Mouse (Mus musculus) heart, adult 2 months (tissue): ENCODE data around the gene Pgm5. TPM values are rescaled to one million over a fixed set of nuclear protein-coding genes. Genes with fewer than 3 reads are reported as not detected.

ENCODE experiments used
- DNase-seq, 2 experiments: peaks; one replicate each; pipeline ENCODE4 v3.0.0; 2021
- H3K27ac ChIP-seq: fragments of 200-600 bp; 2 replicates; pipeline ENCODE4 v1.8.1; 2022
- H3K27me3 ChIP-seq: fragments of 200-500 bp; 2 replicates; pipeline ENCODE4 v1.6.1; 2012; ENCODE audit warnings: mild to moderate bottlenecking, low read length, inconsistent platforms, mixed read lengths; ENCODE audit not compliant: control insufficient read depth, insufficient read depth
- H3K36me3 ChIP-seq: fragments of 200-500 bp; 2 replicates; pipeline ENCODE4 v1.6.1; 2012; ENCODE audit warnings: low read length, inconsistent platforms; ENCODE audit not compliant: control insufficient read depth, insufficient read depth
- H3K4me1 ChIP-seq: fragments of 200-500 bp; 2 replicates; pipeline ENCODE4 v1.6.1; 2011; ENCODE audit warnings: low read length; ENCODE audit not compliant: control insufficient read depth, insufficient read depth
- H3K4me3 ChIP-seq: fragments of 200-600 bp; 2 replicates; pipeline ENCODE4 v1.8.1; 2022
- H3K79me2 ChIP-seq: fragments of 200-500 bp; replicated peaks from 2 replicates; pipeline ENCODE4 v1.6.1; 2012; ENCODE audit warnings: mild to moderate bottlenecking, inconsistent platforms, low read length, moderate library complexity, mixed read lengths; ENCODE audit not compliant: control insufficient read depth, insufficient read depth
- H3K9ac ChIP-seq: fragments of 200-500 bp; 2 replicates; pipeline ENCODE4 v1.6.1; 2012; ENCODE audit warnings: low read depth, mild to moderate bottlenecking, control low read depth, inconsistent platforms, low read length, mixed read lengths
- CTCF ChIP-seq: fragments of 200-600 bp; IDR thresholded peaks from 2 replicates; pipeline ENCODE4 v1.8.1; 2022; ENCODE audit warnings: antibody characterized with exemption, mild to moderate bottlenecking, moderate library complexity
- EP300 ChIP-seq: fragments of 200-500 bp; IDR thresholded peaks from 2 replicates; pipeline ENCODE4 v1.6.1; 2011; ENCODE audit warnings: low read depth, low read length, control low read depth; ENCODE audit not compliant: insufficient read depth
- POLR2A ChIP-seq: fragments of 200-500 bp; IDR thresholded peaks from 2 replicates; pipeline ENCODE4 v1.6.1; 2011; ENCODE audit warnings: mild to moderate bottlenecking, low read depth, low read length, control low read depth; ENCODE audit not compliant: insufficient read depth
- WGBS: fragments of 180-500 bp; shearing (Covaris S2); methylation state at CpG from one replicate; pipeline ENCODE4 v1.1.7; 2018; 5-methylcytosine and 5-hydroxymethylcytosine counted together
- intact Hi-C: fragments of 180-260 bp; cut with DNase I; formaldehyde crosslinking; loops from one replicate; pipeline ENCODE4 v1.15.1; 2025
- polyA plus RNA-seq: library from polyadenylated mRNA; depleted of rRNA; stranded (reverse); fragments of >200 nt; gene quantifications from 2 replicates; pipeline ENCODE4 v1.2.3, GENCODE M21; 2012
- total RNA-seq, 2 experiments: library from RNA; stranded (reverse); gene quantifications; 2 replicates each; pipeline ENCODE4 v1.2.3; 2021

Pgm5 gene
- total and polyA plus RNA-seq, 3 experiments, result 48.6 to 103 (median 93.8) TPM

- no peaks in the 10 kb centered on the region for H3K79me2 ChIP-seq
- H3K4me3 ChIP-seq, result no peak overlapping the region
- no peak for TF ChIP-seq POLR2A
- peak; percentile 27 for TF ChIP-seq CTCF
- intact Hi-C loops, result no loop called here
- H3K36me3 ChIP-seq, result peaks cover 12% of the 10 kb centered on the region
- H3K27ac ChIP-seq, result no peak overlapping the region
- H3K9ac ChIP-seq, result no peak overlapping the region
- H3K27me3 ChIP-seq, result no peaks in the 10 kb centered on the region
- no peak for DNase-seq
- peaks cover 9% of the 10 kb centered on the region for H3K4me1 ChIP-seq
- WGBS, result 75% methylated on average over 8 of the region's 8 CpGs
Observed at GRCm38 (mm10) chr19:24701716-24702115, 159.9 kb downstream of the Pgm5 start.

DNA sequence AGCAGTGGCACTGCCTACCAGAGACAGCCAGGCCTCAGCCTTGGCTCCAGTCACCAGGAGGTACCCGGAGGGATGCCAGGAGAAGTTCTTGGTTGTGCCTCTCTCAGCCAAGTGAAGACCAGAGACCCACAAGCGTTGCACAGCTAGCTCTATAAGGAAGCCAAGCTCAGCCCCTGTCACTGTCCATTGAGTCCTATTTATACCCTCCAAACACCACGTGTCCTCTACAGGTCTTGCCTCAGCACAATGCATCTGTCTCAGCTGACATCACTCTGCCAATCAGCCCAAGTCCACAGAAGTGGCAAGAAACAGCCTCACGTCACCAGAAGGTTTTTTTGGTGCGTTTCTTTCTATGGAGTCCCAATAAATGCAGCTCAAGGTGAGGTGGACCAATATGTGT, 161.0 kb downstream of the Pgm5 start:
- Histone ChIP-seq H3K27me3 (no peaks in the 10 kb centered on the region), H3K4me1 (peaks cover 7% of the 10 kb centered on the region), H3K9ac (no peak overlapping the region), H3K4me3 (no peak overlapping the region), H3K36me3 (peaks cover 2% of the 10 kb centered on the region), H3K27ac (no peak overlapping the region), H3K79me2 (no peaks in the 10 kb centered on the region)
- intact Hi-C loops, result no loop called here
- 83% methylated on average over 5 of the region's 5 CpGs for WGBS
- no peak for DNase-seq
- TF ChIP-seq POLR2A, result no peak
- no peak for TF ChIP-seq EP300
- no peak for TF ChIP-seq CTCF

- no peak for TF ChIP-seq POLR2A
- peak; percentile 63 for TF ChIP-seq CTCF
- intact Hi-C loops, result no loop called here
- no peak for DNase-seq
- Histone ChIP-seq H3K27ac (no peak overlapping the region), H3K4me3 (no peak overlapping the region), H3K36me3 (no peaks in the 10 kb centered on the region), H3K27me3 (no peaks in the 10 kb centered on the region), H3K79me2 (no peaks in the 10 kb centered on the region), H3K9ac (no peak overlapping the region), H3K4me1 (peaks cover 7% of the 10 kb centered on the region)
Observed at GRCm38 (mm10) chr19:24699910-24700309, 161.7 kb downstream of the Pgm5 start.

DNA sequence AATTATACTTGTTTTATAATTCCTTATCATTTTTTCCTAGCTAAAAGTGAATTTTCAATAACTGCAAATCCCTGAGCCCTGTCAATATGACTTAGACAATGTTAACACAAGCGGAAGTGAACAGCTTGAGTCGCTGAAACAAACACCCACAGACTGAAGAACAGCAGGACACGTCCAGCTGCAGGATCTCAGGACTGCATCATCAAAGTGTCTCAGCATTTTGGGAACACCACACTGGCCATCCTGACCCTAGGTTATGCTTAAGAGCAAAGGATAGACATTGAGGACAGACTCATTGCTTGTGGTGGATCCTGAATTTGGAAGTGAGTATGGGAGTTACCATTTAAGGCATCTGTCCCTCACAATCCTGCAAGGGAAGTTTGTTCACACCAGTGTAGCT, 162.5 kb downstream of the Pgm5 start:
- H3K9ac ChIP-seq, result no peak overlapping the region
- TF ChIP-seq POLR2A (no peak), CTCF (no peak), EP300 (no peak)
- H3K27me3 ChIP-seq, result no peaks in the 10 kb centered on the region
- no peaks in the 10 kb centered on the region for H3K36me3 ChIP-seq
- H3K4me1 ChIP-seq, result peaks cover 7% of the 10 kb centered on the region
- H3K4me3 ChIP-seq, result no peak overlapping the region
- H3K79me2 ChIP-seq, result no peaks in the 10 kb centered on the region
- H3K27ac ChIP-seq, result peak overlapping the region; percentile 1
- intact Hi-C loops, result no loop called here
- DNase-seq, result no peak
- WGBS, result 79% methylated on average over 3 of the region's 3 CpGs

DNA sequence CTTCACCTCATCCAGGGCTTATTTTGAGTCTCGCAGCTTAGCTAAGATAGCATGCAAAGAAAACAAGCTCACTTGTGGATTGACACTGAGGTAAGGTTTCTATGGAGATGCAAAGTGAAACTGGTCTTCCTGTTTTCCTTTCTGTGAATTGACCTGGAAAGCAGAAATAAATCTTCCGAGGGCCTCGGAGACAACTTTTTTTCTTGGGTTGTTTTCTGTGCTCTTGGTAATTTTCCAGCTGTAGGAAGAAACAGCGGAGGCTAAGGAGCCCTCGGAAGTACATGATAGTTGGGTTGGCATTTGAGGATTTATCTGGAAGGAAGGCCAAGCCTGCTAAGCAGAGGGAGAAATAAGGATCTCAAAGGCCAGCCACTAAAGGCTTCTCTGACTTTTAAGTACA, 163.0 kb downstream of the Pgm5 start:
- Histone ChIP-seq H3K27ac (peak overlapping the region; percentile 1), H3K79me2 (no peaks in the 10 kb centered on the region), H3K27me3 (no peaks in the 10 kb centered on the region), H3K4me3 (no peak overlapping the region), H3K4me1 (peaks cover 7% of the 10 kb centered on the region), H3K36me3 (no peaks in the 10 kb centered on the region), H3K9ac (no peak overlapping the region)
- TF ChIP-seq EP300 (no peak), POLR2A (no peak), CTCF (no peak)
- DNase-seq, result no peak
- intact Hi-C loops, result no loop called here
- 28% methylated on average over 5 of the region's 5 CpGs for WGBS

DNA sequence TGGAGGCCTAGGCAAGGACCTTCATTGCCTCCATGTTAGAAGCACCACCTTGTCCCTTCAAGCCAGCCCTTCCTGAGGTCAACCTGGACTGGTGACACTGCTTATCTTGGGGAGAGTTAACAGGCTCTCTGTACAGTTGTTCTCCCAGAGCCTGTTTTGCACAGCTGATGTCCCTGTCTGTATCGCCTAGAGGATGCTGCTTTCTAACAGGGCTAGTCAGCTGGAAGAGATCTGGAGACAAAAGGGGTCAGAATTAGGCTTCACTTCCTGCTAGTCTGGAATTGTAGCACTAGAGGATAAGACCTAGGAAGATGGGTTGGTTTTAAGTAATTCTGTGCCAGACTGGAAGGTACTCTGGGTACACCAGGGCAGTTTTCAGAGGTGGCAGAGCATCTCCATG, 163.7 kb downstream of the Pgm5 start:
- no peak overlapping the region for H3K27ac ChIP-seq

More for the DNA sequence above, 163.7 kb downstream of the Pgm5 start:
- no peak overlapping the region for H3K9ac ChIP-seq
- H3K4me3 ChIP-seq, result no peak overlapping the region
- H3K79me2 ChIP-seq, result no peaks in the 10 kb centered on the region
- intact Hi-C loops, result no loop called here
- H3K27me3 ChIP-seq, result no peaks in the 10 kb centered on the region
- WGBS, result 46% methylated on average over 1 of the region's 1 CpGs
- no peaks in the 10 kb centered on the region for H3K36me3 ChIP-seq
- peaks cover 7% of the 10 kb centered on the region for H3K4me1 ChIP-seq
- TF ChIP-seq EP300 (no peak), CTCF (no peak), POLR2A (no peak)
- no peak for DNase-seq
